Comparison of ENCODE assay signal across 20 mouse cellular contexts in the genomic region with DNA sequence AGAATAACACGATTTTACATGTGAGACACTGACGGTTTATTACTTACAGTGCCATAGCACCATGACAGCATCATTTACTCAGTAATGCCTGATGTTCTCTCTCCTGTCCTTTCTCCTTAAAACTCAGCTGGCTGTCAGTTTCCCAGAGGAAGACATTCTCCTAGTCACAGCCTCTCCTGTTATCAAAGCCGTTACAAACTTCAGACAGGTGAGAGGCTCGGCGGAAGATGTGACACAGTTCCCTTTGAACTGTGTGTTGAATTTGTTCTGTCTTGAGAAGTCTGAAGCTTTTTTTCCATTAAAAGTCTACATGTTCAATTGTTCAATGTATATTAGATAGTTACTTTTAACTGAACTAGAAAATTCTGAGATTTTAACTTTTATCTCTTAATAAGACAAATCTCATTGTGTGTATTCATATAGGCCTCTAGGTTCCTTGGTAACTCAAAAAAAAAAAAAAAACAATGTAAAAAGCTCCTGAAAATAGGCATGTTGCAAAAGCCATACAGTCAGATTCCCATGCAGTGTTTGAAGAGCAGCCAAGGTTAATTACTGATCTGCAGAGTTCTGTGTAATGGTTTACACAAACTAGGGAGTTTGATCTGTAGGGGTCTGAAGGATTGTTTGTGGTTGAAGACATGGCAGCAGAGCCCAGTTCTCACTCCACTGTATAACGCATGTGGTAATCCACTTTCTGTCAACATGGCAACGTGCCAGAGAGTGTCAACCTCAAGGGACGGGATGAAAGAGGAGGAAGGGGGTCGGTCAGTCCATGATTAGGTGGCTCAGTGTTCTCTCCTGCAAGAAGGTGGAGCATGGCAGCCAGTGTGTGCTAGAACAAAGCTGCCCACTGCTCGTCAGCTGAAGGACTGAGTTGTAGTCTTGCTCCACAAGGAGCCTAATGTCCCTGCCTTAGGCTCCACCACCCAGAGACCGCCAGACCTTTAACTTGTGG. TPM values are rescaled to one million over a fixed set of nuclear protein-coding genes. Genes with fewer than 3 reads are reported as not detected.
DNase-seq lines count a peak whose midpoint lies in the region; ATAC-seq and TF ChIP-seq lines count a peak whose summit lies in the region.
"Had no signal": no experiment of that assay in that cellular context is flagged by ENCODE, and none has a peak within 500 bp of the region (broad histone marks: within the 10 kb centered on the region; RNA-seq: fewer than 3 reads in every experiment).

No protein-coding gene starts in this region.

- no peak for ATAC-seq in kidney, embryonic 15.5 days (replicated peaks; ENCODE audit: low FRiP score)
- no peak; the same call in 1 of the 2 replicates for ATAC-seq in kidney, postnatal 0 days (replicated peaks; ENCODE audit: low FRiP score, low read depth)
- no peak for ATAC-seq in stomach, embryonic 16.5 days (ENCODE audit: insufficient read depth, low FRiP score)
- ATAC-seq: activated CD4-positive, CD25-positive, alpha-beta regulatory T cell, adult 4 months; intestine, embryonic 16.5 days; midbrain, embryonic 16.5 days had no signal

- peaks cover 35% of the 10 kb centered on the region for H3K36me3 ChIP-seq in kidney, embryonic 15.5 days
- H3K36me3 ChIP-seq in kidney, postnatal 0 days (ENCODE audit: insufficient read depth, low read length): peaks cover 21% of the 10 kb centered on the region
- 0 out of 2 replicates have a peak, but pooled peaks cover 6% of the 10 kb centered on the region for H3K36me3 ChIP-seq in stomach, embryonic 16.5 days (ENCODE audit: control insufficient read depth, insufficient read depth, low read length)

- 80% methylated on average over 11 of the region's 11 CpGs for WGBS in kidney, embryonic 15.5 days
- 60% methylated on average over 11 of the region's 11 CpGs for WGBS in lung, adult 2 months
- WGBS in kidney, postnatal 0 days: 76% methylated on average over 11 of the region's 11 CpGs
- WGBS in stomach, embryonic 16.5 days: 61% methylated on average over 11 of the region's 11 CpGs

- H3K4me1 ChIP-seq in kidney, embryonic 15.5 days: peaks cover 9% of the 10 kb centered on the region
- H3K4me1 ChIP-seq in lung, adult 2 months (ENCODE audit: control insufficient read depth, insufficient read depth, low read length): peaks cover 3% of the 10 kb centered on the region
- H3K4me1 ChIP-seq in kidney, postnatal 0 days (replicated peaks; ENCODE audit: insufficient read depth, low read length): peaks cover 9% of the 10 kb centered on the region
- 0 out of 2 replicates have a peak, but pooled peaks cover 4% of the 10 kb centered on the region for H3K4me1 ChIP-seq in stomach, embryonic 16.5 days (ENCODE audit: control insufficient read depth, insufficient read depth, low read length)

- TF ChIP-seq POLR2A in lung, adult 2 months (IDR thresholded peaks at IDR 0.05; ENCODE audit: borderline replicate concordance, extremely low read depth, low read depth, low read length): no peak

- no peak for TF ChIP-seq CTCF in lung, adult 2 months (IDR thresholded peaks at IDR 0.05; ENCODE audit: insufficient read depth, low read length)
- no peak for TF ChIP-seq CTCF in kidney, postnatal 0 days (IDR thresholded peaks at IDR 0.05; ENCODE audit: low read depth)

- H3K27me3 ChIP-seq in kidney, embryonic 15.5 days: no peaks in the 10 kb centered on the region
- H3K27me3 ChIP-seq in kidney, postnatal 0 days (ENCODE audit: insufficient read depth, low read length): no peaks in the 10 kb centered on the region
- H3K27me3 ChIP-seq in stomach, embryonic 16.5 days (ENCODE audit: control insufficient read depth, insufficient read depth, low read length): no peaks in the 10 kb centered on the region
- H3K27me3 ChIP-seq: hindbrain, embryonic 13.5 days; neural tube, embryonic 13.5 days had no signal

- DNase-seq in kidney, adult 18-20 months: peak; percentile 12
- peak; percentile 21 for DNase-seq in lung, postnatal 10 days
- no peak for DNase-seq in lung, adult 2 months
- peak; percentile 3 for DNase-seq in kidney, postnatal 0 days (ENCODE audit: low spot score)
- no peak for DNase-seq in adrenal gland, adult 18-20 months (ENCODE audit: low spot score in 2 of 2)
- DNase-seq: cerebellum, adult 8-10 months; gastrocnemius, postnatal 25 days; spleen, adult 18-20 months had no signal

- H3K27ac ChIP-seq in kidney, embryonic 15.5 days: no peak overlapping the region
- H3K27ac ChIP-seq in kidney, postnatal 0 days: 0 out of 2 replicates have a peak overlapping the region, but pooled peaks have one; percentile 25
- H3K27ac ChIP-seq in stomach, embryonic 16.5 days (ENCODE audit: low read length): no peak overlapping the region
- H3K27ac ChIP-seq: hindbrain, embryonic 13.5 days; limb, embryonic 10.5 days; macrophage; neural tube, embryonic 13.5 days had no signal

- H3K9ac ChIP-seq in kidney, embryonic 15.5 days: no peak overlapping the region
- no peak overlapping the region for H3K9ac ChIP-seq in kidney, postnatal 0 days (ENCODE audit: low read depth, low read length)
- no peak overlapping the region for H3K9ac ChIP-seq in stomach, embryonic 16.5 days (ENCODE audit: low read length)
- H3K9ac ChIP-seq: neural tube, embryonic 13.5 days had no signal

- H3K9me3 ChIP-seq in kidney, embryonic 15.5 days (replicated peaks): no peaks in the 10 kb centered on the region
- no peaks in the 10 kb centered on the region for H3K9me3 ChIP-seq in kidney, postnatal 0 days (replicated peaks; ENCODE audit: low read length)
- H3K9me3 ChIP-seq in stomach, embryonic 16.5 days (replicated peaks; ENCODE audit: control insufficient read depth, low read length): no peaks in the 10 kb centered on the region
- H3K9me3 ChIP-seq: hindbrain, embryonic 13.5 days; limb, embryonic 10.5 days; neural tube, embryonic 13.5 days had no signal

- H3K4me2 ChIP-seq in kidney, embryonic 15.5 days: no peak overlapping the region
- no peak overlapping the region for H3K4me2 ChIP-seq in kidney, postnatal 0 days (ENCODE audit: low read length)
- H3K4me2 ChIP-seq in stomach, embryonic 16.5 days (ENCODE audit: low read depth, low read length): peak overlapping the region; percentile 62; the same call in 1 of the 2 replicates

- H3K4me3 ChIP-seq in kidney, embryonic 15.5 days (replicated peaks): no peak overlapping the region
- no peak overlapping the region for H3K4me3 ChIP-seq in lung, adult 2 months (replicated peaks; ENCODE audit: extremely low read depth, low read depth, low read length)
- no peak overlapping the region for H3K4me3 ChIP-seq in kidney, postnatal 0 days (replicated peaks; ENCODE audit: low read depth, low read length)
- H3K4me3 ChIP-seq in stomach, embryonic 16.5 days (replicated peaks; ENCODE audit: low read length): no peak overlapping the region
- H3K4me3 ChIP-seq: limb, embryonic 10.5 days; neural tube, embryonic 13.5 days had no signal

RNA-seq across cellular contexts. Expression of a gene that starts 2.3 kb away (rescaled TPM):
- 17.5 and 17.6 TPM in 2 replicates for polyA plus RNA-seq in kidney, embryonic 15.5 days (2015; fragmentation: Nextera tagmentation; extraction: Ambion mirVana)
- polyA plus RNA-seq in lung, adult 2 months (2012; rRNA removed): 4.1 TPM in 2 replicates
- 21.1 and 24.1 TPM in 2 replicates for polyA plus RNA-seq in kidney, postnatal 0 days (2015; fragmentation: Nextera tagmentation; extraction: Ambion mirVana)
- polyA plus RNA-seq in stomach, embryonic 16.5 days (2015; fragmentation: Nextera tagmentation; extraction: Ambion mirVana): 18.5 and 19.0 TPM in 2 replicates
- total RNA-seq in adrenal gland, adult 18-20 months (2021): 10 to 100 TPM in 1 of 2 experiments, 1 to 10 TPM in 1; 9.5 to 12.7 TPM

RNA-seq across cellular contexts. Expression of a gene that starts 24.9 kb away (rescaled TPM):
- polyA plus RNA-seq in kidney, embryonic 15.5 days (2015; fragmentation: Nextera tagmentation; extraction: Ambion mirVana): 0.06 and 0.12 TPM in 2 replicates
- polyA plus RNA-seq in lung, adult 2 months (2012; rRNA removed): 0.18 and 0.20 TPM in 2 replicates
- polyA plus RNA-seq in kidney, postnatal 0 days (2015; fragmentation: Nextera tagmentation; extraction: Ambion mirVana): 0.09 and 0.10 TPM in 2 replicates
- polyA plus RNA-seq in stomach, embryonic 16.5 days (2015; fragmentation: Nextera tagmentation; extraction: Ambion mirVana): 0.08 and 0.25 TPM in 2 replicates
- not detected for total RNA-seq in adrenal gland, adult 18-20 months (2021)
- total RNA-seq: gastrocnemius, postnatal 25 days had no signal
- polyA plus RNA-seq: activated CD4-positive, CD25-positive, alpha-beta regulatory T cell, adult 4 months; heart, embryonic 14.5 days; macrophage; neural tube, embryonic 13.5 days had no signal

RNA-seq across cellular contexts. Expression of a gene that starts 39.2 kb away (rescaled TPM):
- 22.6 and 28.9 TPM in 2 replicates for polyA plus RNA-seq in kidney, embryonic 15.5 days (2015; fragmentation: Nextera tagmentation; extraction: Ambion mirVana)
- 5.7 and 10.3 TPM in 2 replicates for polyA plus RNA-seq in lung, adult 2 months (2012; rRNA removed)
- polyA plus RNA-seq in kidney, postnatal 0 days (2015; fragmentation: Nextera tagmentation; extraction: Ambion mirVana): 14.9 and 17.1 TPM in 2 replicates
- 22.8 and 25.9 TPM in 2 replicates for polyA plus RNA-seq in stomach, embryonic 16.5 days (2015; fragmentation: Nextera tagmentation; extraction: Ambion mirVana)
- 10 to 100 TPM; 11.1 to 12.3 TPM for total RNA-seq in adrenal gland, adult 18-20 months (2021)

RNA-seq across cellular contexts. Expression of a gene that starts 39.3 kb away (rescaled TPM):
- polyA plus RNA-seq in kidney, embryonic 15.5 days (2015; fragmentation: Nextera tagmentation; extraction: Ambion mirVana): 101 and 103 TPM in 2 replicates
- polyA plus RNA-seq in lung, adult 2 months (2012; rRNA removed): 5.4 and 10.1 TPM in 2 replicates
- polyA plus RNA-seq in kidney, postnatal 0 days (2015; fragmentation: Nextera tagmentation; extraction: Ambion mirVana): 68.7 and 79.5 TPM in 2 replicates
- 84.8 and 91.8 TPM in 2 replicates for polyA plus RNA-seq in stomach, embryonic 16.5 days (2015; fragmentation: Nextera tagmentation; extraction: Ambion mirVana)
- 10 to 100 TPM; 35.5 to 38.9 TPM for total RNA-seq in adrenal gland, adult 18-20 months (2021)

RNA-seq across cellular contexts. Expression of a gene that starts 49.5 kb away (rescaled TPM):
- 0.27 TPM in 1 of 2 replicates, not detected in the other for polyA plus RNA-seq in kidney, embryonic 15.5 days (2015; fragmentation: Nextera tagmentation; extraction: Ambion mirVana)
- polyA plus RNA-seq in lung, adult 2 months (2012; rRNA removed): 0.15 TPM in 1 of 2 replicates, not detected in the other
- 0.33 and 0.51 TPM in 2 replicates for polyA plus RNA-seq in kidney, postnatal 0 days (2015; fragmentation: Nextera tagmentation; extraction: Ambion mirVana)
- 62.2 and 72.9 TPM in 2 replicates for polyA plus RNA-seq in stomach, embryonic 16.5 days (2015; fragmentation: Nextera tagmentation; extraction: Ambion mirVana)
- total RNA-seq in adrenal gland, adult 18-20 months (2021): not detected
- total RNA-seq: gastrocnemius, postnatal 25 days had no signal
- polyA plus RNA-seq: activated CD4-positive, CD25-positive, alpha-beta regulatory T cell, adult 4 months; frontal cortex, adult 2 months; heart, embryonic 14.5 days; limb, embryonic 10.5 days; macrophage; midbrain, embryonic 16.5 days; neural tube, embryonic 13.5 days; testis, adult 2 months had no signal

Comparison
In these comparisons a context has a peak if more than half of its experiments do, and no peak if none do; other contexts are left out.
1. DNase-seq: peak in kidney, adult 18-20 months (single experiment), lung, postnatal 10 days (single experiment) and kidney, postnatal 0 days (single experiment); none in lung, adult 2 months (single experiment) and adrenal gland, adult 18-20 months (0 of 2).